Mouse (Mus musculus) hindbrain, embryonic 13.5 days (tissue): ENCODE data around the gene Ddx42. TPM values are rescaled to one million over a fixed set of nuclear protein-coding genes. Genes with fewer than 3 reads are reported as not detected.
"Not testable (repeated sequence)": the region's sequence is repeated elsewhere in the genome, so short reads cannot be mapped to it uniquely, and the experiment has no call there.

Source experiments
- ATAC-seq: fragments of 200-750 bp; cut with Nextera tagmentation; 2 replicates; pipeline ENCODE4 v1.8.0; 2017; ENCODE audit warnings: moderate TSS enrichment; ENCODE audit not compliant: low FRiP score
- H3K27ac ChIP-seq: fragments of 300-500 bp; sonication (generic); 2 replicates; pipeline ENCODE4 v1.5.1; 2015; ENCODE audit warnings: inconsistent platforms, mild to moderate bottlenecking, moderate library complexity
- H3K27me3 ChIP-seq: fragments of 300-500 bp; sonication (generic); 2 replicates; pipeline ENCODE4 v1.6.1; 2015; ENCODE audit warnings: mild to moderate bottlenecking, inconsistent platforms
- H3K36me3 ChIP-seq: fragments of 300-500 bp; sonication (generic); 2 replicates; pipeline ENCODE4 v1.6.1; 2015; ENCODE audit warnings: mild to moderate bottlenecking, inconsistent platforms
- H3K4me1 ChIP-seq: fragments of 300-500 bp; sonication (generic); replicated peaks from 2 replicates; pipeline ENCODE4 v1.6.1; 2015; ENCODE audit warnings: inconsistent platforms
- H3K4me2 ChIP-seq: fragments of 300-500 bp; sonication (generic); 2 replicates; pipeline ENCODE4 v1.6.1; 2015; ENCODE audit warnings: inconsistent platforms, mild to moderate bottlenecking, moderate library complexity
- H3K4me3 ChIP-seq: fragments of 300-500 bp; sonication (generic); 2 replicates; pipeline ENCODE4 v1.5.1; 2015; ENCODE audit warnings: mild to moderate bottlenecking, inconsistent platforms
- H3K9ac ChIP-seq: fragments of 300-500 bp; sonication (generic); 2 replicates; pipeline ENCODE4 v1.6.1; 2015; ENCODE audit warnings: mild to moderate bottlenecking, inconsistent platforms
- H3K9me3 ChIP-seq: fragments of 300-500 bp; sonication (generic); 2 replicates; pipeline ENCODE4 v1.6.1; 2016; ENCODE audit warnings: inconsistent platforms
- WGBS: fragments of 180-500 bp; shearing (Covaris S2); methylation state at CpG from one replicate; pipeline ENCODE4 v1.1.7; 2015; 5-methylcytosine and 5-hydroxymethylcytosine counted together
- polyA plus RNA-seq: library from polyadenylated mRNA; unstranded; fragments of >200 nt; fragmentation: Nextera tagmentation; extraction: Ambion mirVana; gene quantifications from 2 replicates; pipeline ENCODE4 v1.2.1, GENCODE M21; 2015

Ddx42 gene
- polyA plus RNA-seq, 1 experiment from 2014 or later, result 92.0 TPM

DNA sequence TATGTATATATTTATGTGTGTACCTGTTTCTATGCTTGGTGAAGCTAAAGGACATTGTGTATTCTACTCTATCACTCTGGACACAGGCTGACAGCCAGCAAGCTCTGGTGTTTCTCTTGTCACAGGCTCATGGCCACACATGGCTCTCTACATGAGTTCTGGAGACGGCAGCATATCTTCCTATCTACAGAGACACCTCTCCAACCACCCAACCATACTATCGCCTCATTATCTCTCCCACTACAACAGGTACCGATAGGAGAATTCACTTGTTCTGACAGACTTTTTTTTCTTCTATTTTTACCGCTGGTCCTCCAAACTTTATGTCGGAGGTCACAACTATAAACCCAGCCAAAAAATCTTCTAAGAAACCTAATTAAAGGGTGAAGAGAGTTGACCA, 24.5 kb upstream of the Ddx42 start:
- no peak overlapping the region for H3K27ac ChIP-seq
- H3K4me3 ChIP-seq, result peak overlapping the region; percentile 76
- peak overlapping the region; percentile 81 for H3K4me2 ChIP-seq
- H3K27me3 ChIP-seq, result no peaks in the 10 kb centered on the region
- WGBS, result 93% methylated on average over 5 of the region's 5 CpGs
- no peak for ATAC-seq
- no peaks in the 10 kb centered on the region for H3K9me3 ChIP-seq
- H3K36me3 ChIP-seq, result peaks cover 8% of the 10 kb centered on the region
- 0 out of 2 replicates have a peak overlapping the region, but pooled peaks have one; percentile 90 for H3K9ac ChIP-seq
- H3K4me1 ChIP-seq, result peaks cover 9% of the 10 kb centered on the region

- Histone ChIP-seq H3K27me3 (no peaks in the 10 kb centered on the region), H3K9me3 (no peaks in the 10 kb centered on the region), H3K9ac (peak overlapping the region; percentile 90), H3K4me1 (peaks cover 9% of the 10 kb centered on the region), H3K27ac (peak overlapping the region; percentile 91), H3K4me3 (peak overlapping the region; percentile 76), H3K36me3 (peaks cover 14% of the 10 kb centered on the region), H3K4me2 (peak overlapping the region; percentile 81)
- 11% methylated on average over 19 of the region's 19 CpGs for WGBS
- peak; percentile 30; the same call in 1 of the 2 replicates for ATAC-seq
These were observed 23.9 kb upstream of the Ddx42 start for GRCm38 (mm10) chr11:106192657-106193370.

DNA sequence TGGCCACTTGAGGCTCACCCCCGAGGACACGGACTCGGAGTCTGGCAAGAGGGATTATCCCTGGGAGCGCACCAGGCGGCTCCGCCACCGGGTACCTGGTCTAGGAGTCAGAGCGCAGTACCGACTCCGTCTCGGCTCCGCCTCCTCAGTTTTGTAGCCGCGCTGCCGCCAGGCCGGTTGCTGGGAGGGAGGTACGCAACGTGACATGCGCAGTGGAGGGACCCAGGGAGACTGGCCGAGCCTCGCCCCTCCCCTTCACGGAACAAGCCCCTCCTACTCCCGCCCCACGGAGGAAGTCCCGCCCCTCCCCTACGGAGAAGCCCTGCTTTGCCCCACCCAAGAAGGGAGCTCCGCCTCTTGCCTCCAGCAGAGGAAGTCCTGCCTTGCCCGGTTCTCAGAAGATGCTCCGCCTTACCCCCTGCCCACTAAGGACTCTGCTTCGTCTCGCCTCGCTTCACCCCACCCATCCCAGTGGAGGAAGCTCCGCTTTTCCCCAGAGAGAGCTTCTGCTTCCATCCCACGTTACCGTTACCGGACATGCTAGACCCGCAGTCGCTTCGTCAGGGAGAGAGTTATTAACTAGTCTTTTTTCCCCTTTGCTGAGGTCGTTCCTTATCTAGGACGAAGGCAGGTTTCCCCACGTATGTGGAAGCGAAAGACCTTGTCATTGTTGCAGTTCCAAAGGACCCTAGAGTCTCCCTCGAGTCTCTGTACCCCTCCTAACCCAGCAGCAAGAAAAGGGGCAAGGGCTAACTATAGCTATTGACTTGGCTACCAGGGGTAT, 23.2 kb upstream of the Ddx42 start:
- Histone ChIP-seq H3K9ac (peak overlapping the region; percentile 90), H3K36me3 (peaks cover 22% of the 10 kb centered on the region), H3K4me3 (peak overlapping the region; percentile 76), H3K9me3 (no peaks in the 10 kb centered on the region), H3K27me3 (no peaks in the 10 kb centered on the region), H3K4me2 (peak overlapping the region; percentile 81), H3K27ac (peak overlapping the region; percentile 91), H3K4me1 (peaks cover 9% of the 10 kb centered on the region)
- under 1% methylated on average over 44 of the region's 44 CpGs for WGBS
- peak; percentile 97 for ATAC-seq

DNA sequence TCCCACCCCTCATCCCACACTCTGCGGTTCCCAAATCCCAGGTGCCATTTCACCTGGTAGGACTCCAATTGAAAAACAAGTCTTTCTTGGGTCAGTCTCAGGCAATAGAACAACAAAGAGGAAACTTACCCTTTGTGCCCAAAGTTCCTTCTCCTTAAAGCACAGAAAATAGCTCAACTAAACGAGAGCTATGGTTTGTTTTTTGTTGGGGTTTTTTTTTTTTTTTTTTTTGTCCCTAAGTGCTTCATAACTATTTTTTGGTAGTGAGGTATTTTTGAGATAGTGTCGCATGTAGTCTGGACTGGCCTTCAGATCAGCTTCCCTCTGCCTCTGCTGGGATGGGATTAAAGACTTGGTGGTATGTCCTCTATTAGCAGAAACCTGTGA, 22.6 kb upstream of the Ddx42 start:
- H3K4me3 ChIP-seq, result peak overlapping the region; percentile 76
- peak overlapping the region; percentile 90 for H3K9ac ChIP-seq
- WGBS, result 35% methylated on average over 3 of the region's 3 CpGs
- ATAC-seq, result no peak
- peak overlapping the region; percentile 81 for H3K4me2 ChIP-seq
- H3K36me3 ChIP-seq, result peaks cover 27% of the 10 kb centered on the region
- no peaks in the 10 kb centered on the region for H3K9me3 ChIP-seq
- peak overlapping the region; percentile 91 for H3K27ac ChIP-seq
- H3K4me1 ChIP-seq, result peaks cover 9% of the 10 kb centered on the region
- no peaks in the 10 kb centered on the region for H3K27me3 ChIP-seq

DNA sequence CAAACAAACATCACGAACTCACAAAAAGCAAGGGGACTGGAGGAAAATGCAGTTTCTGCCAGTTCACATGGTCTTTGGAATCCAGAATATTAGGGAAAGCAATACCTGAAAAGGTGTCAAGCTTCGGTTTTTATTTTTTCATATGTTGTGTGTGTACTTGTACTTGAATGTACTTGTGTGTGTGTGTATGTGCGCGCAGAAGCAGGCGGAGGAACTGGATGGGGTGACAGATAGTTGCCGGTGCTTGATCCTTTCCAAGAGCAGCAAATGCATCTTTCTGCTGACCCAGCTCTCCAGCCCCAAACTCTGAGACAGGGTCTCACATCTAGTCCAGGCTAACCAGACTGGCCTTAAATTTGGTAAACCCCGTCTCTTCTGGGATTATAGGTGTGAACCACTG, 21.8 kb upstream of the Ddx42 start:
- H3K9ac ChIP-seq, result no peak overlapping the region
- ATAC-seq, result no peak
- H3K27ac ChIP-seq, result no peak overlapping the region
- H3K27me3 ChIP-seq, result no peaks in the 10 kb centered on the region
- H3K9me3 ChIP-seq, result no peaks in the 10 kb centered on the region
- 89% methylated on average over 7 of the region's 7 CpGs for WGBS
- peaks cover 9% of the 10 kb centered on the region for H3K4me1 ChIP-seq
- no peak overlapping the region for H3K4me3 ChIP-seq
- H3K36me3 ChIP-seq, result peaks cover 31% of the 10 kb centered on the region
- H3K4me2 ChIP-seq, result no peak overlapping the region

DNA sequence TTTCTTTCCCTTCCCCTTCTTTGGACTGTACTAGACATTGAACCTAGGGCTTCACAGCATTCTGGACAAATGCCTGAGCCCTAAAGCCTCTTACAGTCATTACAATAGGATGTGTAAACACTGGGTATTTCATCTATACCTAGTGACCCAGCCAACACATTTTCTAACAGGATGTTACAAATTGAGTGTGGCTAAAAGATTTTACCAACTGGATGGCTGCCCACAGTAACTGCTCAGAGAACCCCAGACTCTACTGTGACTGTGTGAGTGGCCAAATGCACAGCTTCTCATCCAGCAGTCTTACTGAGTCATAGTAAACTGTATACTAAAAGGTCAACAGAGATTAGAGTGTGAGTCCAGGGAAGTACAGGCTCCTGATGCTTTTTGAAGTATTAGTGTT, 21.4 kb upstream of the Ddx42 start:
- Histone ChIP-seq H3K9me3 (no peaks in the 10 kb centered on the region), H3K4me3 (no peak overlapping the region), H3K4me2 (no peak overlapping the region), H3K4me1 (peaks cover 9% of the 10 kb centered on the region), H3K27ac (no peak overlapping the region), H3K36me3 (peaks cover 34% of the 10 kb centered on the region), H3K27me3 (no peaks in the 10 kb centered on the region), H3K9ac (no peak overlapping the region)
- ATAC-seq, result no peak

DNA sequence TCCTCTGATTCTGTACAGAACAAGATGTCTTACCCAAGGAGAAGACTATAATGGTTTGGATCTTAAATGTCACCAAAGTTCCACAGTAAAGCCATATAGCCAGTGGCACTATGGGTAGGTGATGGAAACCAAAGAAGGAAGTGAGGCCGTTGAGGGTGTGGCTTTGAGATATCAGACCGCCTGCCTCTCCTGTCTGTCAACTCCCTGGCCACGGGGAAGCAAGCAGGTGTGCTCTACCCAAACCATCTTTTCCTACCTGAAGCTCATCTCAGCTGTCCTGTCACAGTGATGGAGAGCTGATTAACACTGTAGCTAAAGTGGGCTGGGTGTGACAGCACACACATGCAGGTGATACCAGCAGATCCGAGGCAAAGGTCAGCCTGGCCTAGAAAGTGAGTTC, 18.4 kb upstream of the Ddx42 start:
- Histone ChIP-seq H3K27me3 (no peaks in the 10 kb centered on the region), H3K4me1 (no peaks in the 10 kb centered on the region; the same call in 1 of the 2 replicates), H3K36me3 (peaks cover 61% of the 10 kb centered on the region), H3K27ac (no peak overlapping the region), H3K9me3 (no peaks in the 10 kb centered on the region), H3K9ac (no peak overlapping the region), H3K4me3 (no peak overlapping the region), H3K4me2 (no peak overlapping the region)
- ATAC-seq, result no peak
- 91% methylated on average over 4 of the region's 4 CpGs for WGBS

GRCm38 (mm10) chr11:106199997-106200396, 16.7 kb upstream of the Ddx42 start:
- 97% methylated on average over 7 of the region's 7 CpGs for WGBS
- peaks cover 76% of the 10 kb centered on the region for H3K36me3 ChIP-seq
- ATAC-seq, H3K4me1 ChIP-seq, H3K27ac ChIP-seq, H3K9me3 ChIP-seq, H3K4me3 ChIP-seq, H3K27me3 ChIP-seq, H3K9ac ChIP-seq, H3K4me2 ChIP-seq: not testable (repeated sequence)

DNA sequence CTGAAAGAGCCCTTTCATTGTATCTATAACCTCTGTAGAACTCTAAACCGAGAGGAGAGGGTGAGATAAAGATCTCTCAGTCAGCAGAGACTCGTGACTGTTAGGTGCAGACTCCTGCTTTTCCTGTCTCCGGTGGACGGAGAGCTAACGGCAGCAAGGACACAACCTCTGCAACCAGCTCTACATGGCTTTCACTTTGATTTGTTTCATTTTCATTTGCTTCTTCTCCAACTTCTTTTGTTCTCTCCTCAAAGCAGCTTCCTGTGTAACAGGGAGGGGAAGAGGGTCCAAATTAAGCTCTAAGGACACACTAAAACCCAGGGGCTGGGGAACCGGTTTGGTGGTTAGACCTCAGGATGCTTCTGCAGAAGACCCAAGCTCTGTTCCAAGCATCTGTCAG, 16.0 kb upstream of the Ddx42 start:
- Histone ChIP-seq H3K4me3 (no peak overlapping the region), H3K9me3 (no peaks in the 10 kb centered on the region), H3K36me3 (peaks cover 83% of the 10 kb centered on the region), H3K27me3 (no peaks in the 10 kb centered on the region), H3K4me2 (no peak overlapping the region), H3K9ac (no peak overlapping the region), H3K4me1 (no peaks in the 10 kb centered on the region), H3K27ac (no peak overlapping the region)
- ATAC-seq, result no peak
- WGBS, result 90% methylated on average over 6 of the region's 6 CpGs

DNA sequence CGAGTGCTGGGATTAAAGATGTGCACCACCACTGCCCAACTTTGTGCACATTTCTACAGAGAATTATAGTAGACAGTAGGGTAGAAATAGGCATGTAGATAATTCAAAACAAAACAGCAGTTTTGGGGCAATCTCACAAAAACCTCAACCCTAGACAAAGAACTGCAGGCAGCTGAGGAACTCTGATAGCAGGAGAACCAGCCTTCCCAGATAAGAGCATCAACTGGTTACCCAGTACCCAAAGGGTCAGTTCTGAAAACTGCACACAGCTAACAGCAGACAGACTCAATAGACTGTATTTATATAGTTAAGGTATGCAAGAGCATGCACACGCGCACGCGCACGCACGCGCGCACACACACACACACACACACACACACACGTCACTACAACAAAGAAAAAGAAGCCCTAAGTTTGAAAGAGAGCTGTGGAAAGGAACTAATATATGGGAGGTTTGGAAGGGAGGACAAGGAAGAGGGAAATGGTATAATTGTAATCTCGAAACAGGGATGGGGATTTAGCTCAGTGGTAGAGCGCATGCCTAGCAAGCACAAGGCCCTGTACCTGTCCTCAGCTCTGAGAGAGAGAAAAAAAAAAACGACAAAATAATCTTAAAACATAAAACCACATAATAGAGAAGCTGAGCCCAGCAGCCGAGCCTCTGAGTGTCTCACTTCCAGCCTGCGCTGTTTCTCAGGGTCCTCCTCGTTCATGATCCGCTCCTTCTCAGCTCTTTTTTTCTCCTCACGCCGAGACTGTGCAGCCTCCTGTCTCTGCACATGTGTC, 15.2 kb upstream of the Ddx42 start:
- no peak for ATAC-seq
- peaks cover 86% of the 10 kb centered on the region for H3K36me3 ChIP-seq

DNA sequence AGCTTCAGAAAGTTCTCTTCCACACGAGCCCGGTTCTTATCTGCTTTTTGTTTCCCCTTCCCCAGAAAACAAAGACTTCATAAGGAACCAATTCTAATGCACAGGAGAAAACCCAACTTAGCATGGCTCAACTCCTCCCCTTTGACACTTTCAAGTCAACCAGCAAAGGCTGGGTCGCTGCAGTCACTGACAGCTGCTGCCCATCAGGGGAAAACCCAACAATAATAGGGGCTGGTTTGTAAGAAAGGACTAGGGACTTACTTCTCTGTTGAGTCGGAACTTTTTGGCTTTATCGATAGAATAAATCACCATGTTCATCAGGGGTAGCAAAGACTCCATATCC, 14.6 kb upstream of the Ddx42 start, which contains the start of gene Strada:
Gene Strada, minus strand, starts transcription at position 46 of the 343 bp plus-strand sequence.
- no peak for ATAC-seq
- Histone ChIP-seq H3K36me3 (peaks cover 88% of the 10 kb centered on the region), H3K4me2 (no peak within 1 kb of the TSS), H3K27me3 (no peaks in the 10 kb centered on the region), H3K9ac (no peak within 1 kb of the TSS), H3K9me3 (no peaks in the 10 kb centered on the region), H3K27ac (no peak within 1 kb of the TSS), H3K4me1 (no peaks in the 10 kb centered on the region), H3K4me3 (no peak within 1 kb of the TSS)
- 82% methylated on average over 5 of the region's 5 CpGs for WGBS

More for the DNA sequence above, 15.2 kb upstream of the Ddx42 start:
- Histone ChIP-seq H3K4me2 (no peak overlapping the region), H3K9me3 (no peaks in the 10 kb centered on the region), H3K9ac (no peak overlapping the region), H3K4me1 (no peaks in the 10 kb centered on the region), H3K4me3 (no peak overlapping the region), H3K27ac (no peak overlapping the region), H3K27me3 (no peaks in the 10 kb centered on the region)
- WGBS, result 94% methylated on average over 19 of the region's 19 CpGs

DNA sequence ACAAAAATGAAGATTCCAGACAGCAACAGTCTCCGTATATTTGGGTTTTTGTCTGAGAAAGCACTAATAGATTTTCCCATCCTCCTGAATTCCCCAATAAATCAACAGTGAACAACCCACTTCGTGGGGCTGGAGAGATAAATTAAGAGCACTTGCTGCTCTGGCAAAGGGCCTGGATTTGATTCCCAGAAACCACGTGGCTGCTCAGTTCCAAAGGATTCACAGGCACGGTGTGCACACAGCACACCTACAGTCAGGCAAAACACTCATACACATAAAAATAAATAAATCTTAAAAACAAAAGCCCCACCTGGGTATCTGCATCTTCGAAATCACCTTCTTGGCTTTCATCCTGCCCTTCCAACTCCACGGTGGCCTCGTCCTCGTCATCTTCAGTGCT, 4.0 kb upstream of the Ddx42 start:
- 0 out of 2 replicates have a peak overlapping the region, but pooled peaks have one; percentile 2 for H3K9ac ChIP-seq
- no peaks in the 10 kb centered on the region for H3K27me3 ChIP-seq
- peaks cover 52% of the 10 kb centered on the region for H3K36me3 ChIP-seq
- ATAC-seq, result no peak
- H3K4me3 ChIP-seq, result no peak overlapping the region
- H3K27ac ChIP-seq, result no peak overlapping the region
- no peaks in the 10 kb centered on the region for H3K9me3 ChIP-seq
- WGBS, result 94% methylated on average over 8 of the region's 8 CpGs
- H3K4me2 ChIP-seq, result no peak overlapping the region
- H3K4me1 ChIP-seq, result peaks cover 18% of the 10 kb centered on the region
